Mouse (Mus musculus) heart, adult 2 months (tissue): ENCODE results near the gene Krtap26-1. TPM values are rescaled to one million over a fixed set of nuclear protein-coding genes. Genes with fewer than 3 reads are reported as not detected.

ENCODE experiments used
- DNase-seq, 2 experiments: peaks; one replicate each; pipeline ENCODE4 v3.0.0; 2021
- H3K27ac ChIP-seq: fragments of 200-600 bp; 2 replicates; pipeline ENCODE4 v1.8.1; 2022
- H3K27me3 ChIP-seq: fragments of 200-500 bp; 2 replicates; pipeline ENCODE4 v1.6.1; 2012; ENCODE audit warnings: mild to moderate bottlenecking, low read length, inconsistent platforms, mixed read lengths; ENCODE audit not compliant: control insufficient read depth, insufficient read depth
- H3K36me3 ChIP-seq: fragments of 200-500 bp; 2 replicates; pipeline ENCODE4 v1.6.1; 2012; ENCODE audit warnings: low read length, inconsistent platforms; ENCODE audit not compliant: control insufficient read depth, insufficient read depth
- H3K4me1 ChIP-seq: fragments of 200-500 bp; 2 replicates; pipeline ENCODE4 v1.6.1; 2011; ENCODE audit warnings: low read length; ENCODE audit not compliant: control insufficient read depth, insufficient read depth
- H3K4me3 ChIP-seq: fragments of 200-600 bp; 2 replicates; pipeline ENCODE4 v1.8.1; 2022
- H3K79me2 ChIP-seq: fragments of 200-500 bp; replicated peaks from 2 replicates; pipeline ENCODE4 v1.6.1; 2012; ENCODE audit warnings: mild to moderate bottlenecking, inconsistent platforms, low read length, moderate library complexity, mixed read lengths; ENCODE audit not compliant: control insufficient read depth, insufficient read depth
- H3K9ac ChIP-seq: fragments of 200-500 bp; 2 replicates; pipeline ENCODE4 v1.6.1; 2012; ENCODE audit warnings: low read depth, mild to moderate bottlenecking, control low read depth, inconsistent platforms, low read length, mixed read lengths
- CTCF ChIP-seq: fragments of 200-600 bp; IDR thresholded peaks from 2 replicates; pipeline ENCODE4 v1.8.1; 2022; ENCODE audit warnings: antibody characterized with exemption, mild to moderate bottlenecking, moderate library complexity
- EP300 ChIP-seq: fragments of 200-500 bp; IDR thresholded peaks from 2 replicates; pipeline ENCODE4 v1.6.1; 2011; ENCODE audit warnings: low read depth, low read length, control low read depth; ENCODE audit not compliant: insufficient read depth
- POLR2A ChIP-seq: fragments of 200-500 bp; IDR thresholded peaks from 2 replicates; pipeline ENCODE4 v1.6.1; 2011; ENCODE audit warnings: mild to moderate bottlenecking, low read depth, low read length, control low read depth; ENCODE audit not compliant: insufficient read depth
- WGBS: fragments of 180-500 bp; shearing (Covaris S2); methylation state at CpG from one replicate; pipeline ENCODE4 v1.1.7; 2018; 5-methylcytosine and 5-hydroxymethylcytosine counted together
- intact Hi-C: fragments of 180-260 bp; cut with DNase I; formaldehyde crosslinking; loops from one replicate; pipeline ENCODE4 v1.15.1; 2025
- long read RNA-seq: library from polyadenylated mRNA; stranded (forward); transcript quantifications from one replicate; pipeline ENCODE4 v2.0.0, GENCODE M21; 2021
- polyA plus RNA-seq: library from polyadenylated mRNA; depleted of rRNA; stranded (reverse); fragments of >200 nt; gene quantifications from 2 replicates; pipeline ENCODE4 v1.2.3, GENCODE M21; 2012; rRNA removed
- total RNA-seq, 2 experiments: library from RNA; stranded (reverse); gene quantifications; 2 replicates each; pipeline ENCODE4 v1.2.3; 2021

The Krtap26-1 gene
- total RNA-seq: not detected
- polyA plus RNA-seq: not detected in 2 replicates
- long read RNA-seq: 0 reads

GRCm38 (mm10) chr16:88647358-88647846 is at the start of gene Krtap26-1:
Krtap26-1 (minus strand) TSS chr16:88647796.
- intact Hi-C loops: no loop called here
- Histone ChIP-seq H3K4me1 (no peaks in the 10 kb centered on the region), H3K36me3 (no peaks in the 10 kb centered on the region), H3K9ac (no peak within 1 kb of the TSS), H3K79me2 (no peaks in the 10 kb centered on the region), H3K27ac (no peak within 1 kb of the TSS), H3K27me3 (no peaks in the 10 kb centered on the region), H3K4me3 (no peak within 1 kb of the TSS)
- WGBS: 80% methylated on average over 10 of the region's 10 CpGs
- no peak for DNase-seq
- TF ChIP-seq EP300: no peak
- no peak for TF ChIP-seq POLR2A
- TF ChIP-seq CTCF: no peak

GRCm38 (mm10) chr16:88696256-88696655 is 48.7 kb upstream of the Krtap26-1 start:
- H3K36me3 ChIP-seq: no peaks in the 10 kb centered on the region
- 72% methylated on average over 4 of the region's 4 CpGs for WGBS
- no peaks in the 10 kb centered on the region for H3K27me3 ChIP-seq
- no peaks in the 10 kb centered on the region for H3K4me1 ChIP-seq
- no peak overlapping the region for H3K4me3 ChIP-seq
- TF ChIP-seq EP300 (no peak), CTCF (no peak), POLR2A (no peak)
- no peak for DNase-seq
- no peak overlapping the region for H3K9ac ChIP-seq
- intact Hi-C loops: no loop called here
- H3K79me2 ChIP-seq: no peaks in the 10 kb centered on the region
- H3K27ac ChIP-seq: no peak overlapping the region

GRCm38 (mm10) chr16:88681282-88681681 is 33.7 kb upstream of the Krtap26-1 start:
- Histone ChIP-seq H3K27me3 (no peaks in the 10 kb centered on the region), H3K9ac (no peak overlapping the region), H3K79me2 (no peaks in the 10 kb centered on the region), H3K36me3 (no peaks in the 10 kb centered on the region), H3K4me1 (no peaks in the 10 kb centered on the region), H3K4me3 (no peak overlapping the region), H3K27ac (no peak overlapping the region)
- DNase-seq: no peak
- 53% methylated on average over 2 of the region's 2 CpGs for WGBS
- no peak for TF ChIP-seq CTCF
- no peak for TF ChIP-seq EP300
- no peak for TF ChIP-seq POLR2A
- intact Hi-C loops: no loop called here

- Histone ChIP-seq H3K36me3 (no peaks in the 10 kb centered on the region), H3K27ac (no peak overlapping the region), H3K79me2 (no peaks in the 10 kb centered on the region), H3K9ac (no peak overlapping the region), H3K27me3 (no peaks in the 10 kb centered on the region), H3K4me3 (no peak overlapping the region), H3K4me1 (no peaks in the 10 kb centered on the region)
- DNase-seq: no peak
- TF ChIP-seq EP300: no peak
- intact Hi-C loops: no loop called here
- WGBS: 76% methylated on average over 6 of the region's 6 CpGs
Measured at GRCm38 (mm10) chr16:88679099-88679498, 31.5 kb upstream of the Krtap26-1 start.

- WGBS: 87% methylated on average over 4 of the region's 4 CpGs
- H3K9ac ChIP-seq: no peak within 1 kb of the TSS
- H3K36me3 ChIP-seq: no peaks in the 10 kb centered on the region
- no peak for DNase-seq
- no peaks in the 10 kb centered on the region for H3K27me3 ChIP-seq
- intact Hi-C loops: no loop called here
- TF ChIP-seq EP300 (no peak), POLR2A (no peak), CTCF (no peak)
- no peak within 1 kb of the TSS for H3K4me3 ChIP-seq
- no peak within 1 kb of the TSS for H3K27ac ChIP-seq
- H3K79me2 ChIP-seq: no peaks in the 10 kb centered on the region
- H3K4me1 ChIP-seq: no peaks in the 10 kb centered on the region
Measured at GRCm38 (mm10) chr16:88671571-88671970, 24.0 kb upstream of the Krtap26-1 start, which contains the start of gene Krtap27-1. Krtap27-1 (minus strand) TSS chr16:88671671.

GRCm38 (mm10) chr16:88657426-88657825 is 9.8 kb upstream of the Krtap26-1 start:
- Histone ChIP-seq H3K4me3 (no peak overlapping the region), H3K27me3 (no peaks in the 10 kb centered on the region), H3K27ac (no peak overlapping the region), H3K36me3 (no peaks in the 10 kb centered on the region), H3K4me1 (no peaks in the 10 kb centered on the region), H3K79me2 (no peaks in the 10 kb centered on the region), H3K9ac (no peak overlapping the region)
- 24% methylated on average over 1 of the region's 1 CpGs for WGBS
- no peak for DNase-seq
- TF ChIP-seq EP300: no peak
- 0 out of 2 replicates have a peak, but pooled peaks have one; percentile 20 for TF ChIP-seq CTCF
- intact Hi-C loops: no loop called here
